Mouse (Mus musculus) brain, embryonic 14.5 days (tissue): ENCODE measurements around the gene Ctdsp2.

Experiments used
- CTCF ChIP-seq: fragments of 200-500 bp; IDR thresholded peaks from 2 replicates; pipeline ENCODE4 v1.5.1; 2012; ENCODE audit warnings: inconsistent platforms, mild to moderate bottlenecking, moderate library complexity, borderline replicate concordance; ENCODE audit not compliant: insufficient read depth, insufficient read length; ENCODE audit errors: extremely low read depth
- POLR2A ChIP-seq: fragments of 200-500 bp; IDR thresholded peaks from 2 replicates; pipeline ENCODE4 v1.6.1; 2012; ENCODE audit warnings: mild to moderate bottlenecking, inconsistent platforms, borderline replicate concordance; ENCODE audit not compliant: poor library complexity, insufficient read depth, insufficient read length, severe bottlenecking; ENCODE audit errors: extremely low read depth

GRCm38 (mm10) chr10:127016488-127016887 is 38.0 kb downstream of the Ctdsp2 start:
- TF ChIP-seq CTCF = peak; percentile 29; the same call in 1 of the 2 replicates
- TF ChIP-seq POLR2A = no peak
